Mouse (Mus musculus) forebrain, embryonic 12.5 days (tissue): ENCODE measurements around the gene Ncstn. TPM values are rescaled to one million over a fixed set of nuclear protein-coding genes. Genes with fewer than 3 reads are reported as not detected.

ENCODE experiments used
- ATAC-seq: fragments of 200-750 bp; cut with Nextera tagmentation; 2 replicates; pipeline ENCODE4 v1.8.0; 2017; ENCODE audit warnings: moderate TSS enrichment; ENCODE audit not compliant: low FRiP score
- H3K27ac ChIP-seq: fragments of 300-500 bp; sonication (generic); 2 replicates; pipeline ENCODE4 v1.5.1; 2016; ENCODE audit warnings: mild to moderate bottlenecking
- H3K27me3 ChIP-seq: fragments of 300-500 bp; sonication (generic); 2 replicates; pipeline ENCODE4 v1.6.1; 2016; ENCODE audit warnings: mild to moderate bottlenecking
- H3K36me3 ChIP-seq: fragments of 300-500 bp; sonication (generic); replicated peaks from 2 replicates; pipeline ENCODE4 v1.6.1; 2016; ENCODE audit warnings: mild to moderate bottlenecking
- H3K4me1 ChIP-seq: fragments of 300-500 bp; sonication (generic); 2 replicates; pipeline ENCODE4 v1.6.1; 2016
- H3K4me2 ChIP-seq: fragments of 300-500 bp; sonication (generic); 2 replicates; pipeline ENCODE4 v1.6.1; 2016; ENCODE audit warnings: mild to moderate bottlenecking, moderate library complexity
- H3K4me3 ChIP-seq: fragments of 300-500 bp; sonication (generic); replicated peaks from 2 replicates; pipeline ENCODE4 v1.5.1; 2016; ENCODE audit warnings: mild to moderate bottlenecking
- H3K9ac ChIP-seq: fragments of 300-500 bp; sonication (generic); 2 replicates; pipeline ENCODE4 v1.6.1; 2016; ENCODE audit warnings: mild to moderate bottlenecking
- H3K9me3 ChIP-seq: fragments of 300-500 bp; sonication (generic); 2 replicates; pipeline ENCODE4 v1.6.1; 2016
- WGBS: fragments of 180-500 bp; shearing (Covaris S2); methylation state at CpG from one replicate; pipeline ENCODE4 v1.1.7; 2016; 5-methylcytosine and 5-hydroxymethylcytosine counted together
- polyA plus RNA-seq: library from polyadenylated mRNA; unstranded; fragments of >200 nt; fragmentation: Nextera tagmentation; extraction: Ambion mirVana; gene quantifications from 2 replicates; pipeline ENCODE4 v1.2.1, GENCODE M21; 2016

Ncstn gene
- polyA plus RNA-seq, 1 experiment from 2014 or later: 111 TPM

DNA sequence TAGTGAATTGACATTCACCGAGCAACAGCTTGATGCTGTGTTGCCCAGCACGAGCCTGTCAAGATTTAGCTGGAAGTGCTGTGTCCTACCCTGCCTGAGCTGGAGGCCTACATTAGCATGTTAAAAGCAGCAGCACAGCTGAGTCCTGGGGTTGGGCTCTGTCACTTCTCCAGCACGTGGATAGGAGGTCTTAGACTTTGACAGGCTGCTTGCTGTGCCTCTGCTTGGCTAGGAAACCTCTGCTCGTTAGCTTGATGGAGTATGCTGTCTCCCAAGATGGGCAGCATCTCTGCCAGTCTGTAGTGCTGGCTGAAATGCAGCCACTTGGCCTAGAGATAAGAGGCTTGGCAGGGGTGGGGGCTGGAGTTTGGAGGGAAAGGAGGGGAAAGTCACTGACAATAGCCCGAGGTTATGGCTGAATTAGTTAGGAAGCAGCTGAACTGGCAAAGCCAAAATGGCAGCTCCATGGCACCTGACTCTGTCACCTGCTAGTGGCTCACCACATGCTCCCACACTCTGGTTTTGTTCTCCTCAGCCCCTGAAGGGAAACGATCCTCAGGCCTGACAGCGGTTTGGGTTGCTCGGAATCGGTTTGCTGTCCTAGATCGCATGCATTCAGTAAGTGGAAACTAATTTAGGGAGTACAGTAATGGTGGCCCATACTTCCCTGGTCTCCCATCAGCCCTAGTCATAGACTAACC lies 25.3 kb upstream of the Ncstn start:
- H3K4me2 ChIP-seq: no peak overlapping the region
- H3K9me3 ChIP-seq: no peaks in the 10 kb centered on the region
- no peaks in the 10 kb centered on the region for H3K27me3 ChIP-seq
- no peak overlapping the region for H3K4me3 ChIP-seq
- WGBS: 80% methylated on average over 10 of the region's 10 CpGs
- H3K9ac ChIP-seq: no peak overlapping the region
- no peaks in the 10 kb centered on the region for H3K4me1 ChIP-seq
- ATAC-seq: no peak
- peaks cover 96% of the 10 kb centered on the region for H3K36me3 ChIP-seq
- H3K27ac ChIP-seq: no peak overlapping the region

DNA sequence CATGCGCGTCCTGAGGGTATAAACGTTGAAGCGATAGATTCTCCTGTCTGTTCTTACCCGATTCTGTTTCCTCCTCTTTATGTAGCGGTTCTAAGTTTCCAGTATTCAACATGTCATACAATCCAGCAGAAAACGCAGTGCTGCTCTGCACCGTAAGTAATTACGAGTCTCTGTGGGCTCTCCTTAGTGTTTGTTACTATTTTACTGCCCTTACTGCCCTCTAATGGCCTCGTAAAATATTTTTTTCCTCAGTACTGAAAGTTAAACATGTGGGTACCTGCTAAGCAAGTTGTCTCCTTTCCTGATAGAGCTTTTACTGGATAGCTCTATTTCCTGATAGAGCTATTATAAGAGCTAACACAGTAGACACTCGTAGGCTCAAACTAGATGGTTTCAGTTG lies 22.5 kb upstream of the Ncstn start:
- 88% methylated on average over 11 of the region's 11 CpGs for WGBS
- Histone ChIP-seq H3K27ac (no peak overlapping the region), H3K4me3 (no peak overlapping the region), H3K4me2 (no peak overlapping the region), H3K9ac (no peak overlapping the region), H3K4me1 (no peaks in the 10 kb centered on the region), H3K9me3 (no peaks in the 10 kb centered on the region), H3K27me3 (no peaks in the 10 kb centered on the region), H3K36me3 (peaks cover 92% of the 10 kb centered on the region)
- ATAC-seq: no peak

DNA sequence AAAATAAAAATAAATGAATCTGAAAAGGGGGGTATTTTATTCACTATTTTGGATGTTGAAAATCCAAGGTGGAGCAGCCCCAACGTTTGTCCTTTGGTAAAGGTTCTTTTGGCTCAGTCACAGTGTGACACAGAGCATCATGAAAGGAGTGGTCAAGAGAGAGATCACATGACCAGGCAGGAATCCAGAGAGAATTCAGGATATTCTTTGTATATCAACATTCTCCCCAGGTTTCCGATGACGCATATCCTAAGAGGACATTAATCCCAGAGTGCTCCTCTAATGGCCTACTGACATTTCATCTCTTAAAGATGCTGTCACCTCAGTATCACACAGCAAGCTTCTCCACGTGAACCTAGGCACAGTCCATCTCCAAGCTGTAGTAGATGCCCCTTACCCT lies 21.0 kb upstream of the Ncstn start:
- H3K9ac ChIP-seq: no peak overlapping the region
- H3K27ac ChIP-seq: no peak overlapping the region
- 94% methylated on average over 4 of the region's 4 CpGs for WGBS
- ATAC-seq: no peak
- H3K9me3 ChIP-seq: no peaks in the 10 kb centered on the region
- H3K36me3 ChIP-seq: peaks cover 87% of the 10 kb centered on the region
- no peaks in the 10 kb centered on the region for H3K4me1 ChIP-seq
- H3K4me3 ChIP-seq: no peak overlapping the region
- no peaks in the 10 kb centered on the region for H3K27me3 ChIP-seq
- H3K4me2 ChIP-seq: no peak overlapping the region

- Histone ChIP-seq H3K27me3 (no peaks in the 10 kb centered on the region), H3K27ac (no peak overlapping the region), H3K36me3 (peaks cover 75% of the 10 kb centered on the region), H3K4me1 (no peaks in the 10 kb centered on the region), H3K9ac (no peak overlapping the region), H3K4me3 (no peak overlapping the region), H3K4me2 (no peak overlapping the region), H3K9me3 (no peaks in the 10 kb centered on the region)
- ATAC-seq: no peak
- WGBS: 92% methylated on average over 6 of the region's 6 CpGs
Observed at GRCm38 (mm10) chr1:172099325-172100033, 16.9 kb upstream of the Ncstn start.

DNA sequence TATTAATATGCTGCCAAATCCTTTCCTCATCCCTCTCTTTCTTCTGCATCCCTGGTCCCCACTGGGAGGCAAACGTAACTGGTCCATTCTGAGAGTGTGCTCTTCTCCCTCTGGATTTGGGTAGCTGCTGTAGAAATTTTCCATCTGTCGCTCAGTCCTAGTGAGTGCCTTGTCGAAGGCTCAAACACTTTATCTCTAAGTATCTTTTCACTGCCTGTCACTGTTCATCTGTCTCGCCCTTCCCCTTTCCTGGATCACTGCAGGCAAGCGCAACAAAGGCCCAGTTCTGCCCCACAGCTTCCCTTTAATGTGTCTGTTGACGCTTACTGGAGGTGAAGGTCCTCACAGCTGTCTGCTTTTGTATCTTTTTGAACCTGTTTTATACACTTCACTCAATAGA lies 12.6 kb upstream of the Ncstn start:
- 73% methylated on average over 6 of the region's 6 CpGs for WGBS
- H3K36me3 ChIP-seq: peaks cover 74% of the 10 kb centered on the region
- no peaks in the 10 kb centered on the region for H3K4me1 ChIP-seq
- no peak overlapping the region for H3K4me2 ChIP-seq
- H3K27ac ChIP-seq: no peak overlapping the region
- no peaks in the 10 kb centered on the region for H3K9me3 ChIP-seq
- H3K4me3 ChIP-seq: no peak overlapping the region
- no peak overlapping the region for H3K9ac ChIP-seq
- H3K27me3 ChIP-seq: no peaks in the 10 kb centered on the region
- 0 out of 2 replicates have a peak, but pooled peaks have one; percentile 30 for ATAC-seq

- Histone ChIP-seq H3K4me3 (no peak overlapping the region), H3K27me3 (no peaks in the 10 kb centered on the region), H3K4me2 (no peak overlapping the region), H3K4me1 (no peaks in the 10 kb centered on the region), H3K9me3 (no peaks in the 10 kb centered on the region), H3K27ac (no peak overlapping the region), H3K36me3 (peaks cover 78% of the 10 kb centered on the region), H3K9ac (no peak overlapping the region)
- ATAC-seq: no peak
Observed at GRCm38 (mm10) chr1:172094295-172094694, 11.7 kb upstream of the Ncstn start.

GRCm38 (mm10) chr1:172093522-172093921 lies 10.9 kb upstream of the Ncstn start:
- H3K4me1 ChIP-seq: no peaks in the 10 kb centered on the region
- ATAC-seq: no peak
- H3K36me3 ChIP-seq: peaks cover 81% of the 10 kb centered on the region
- 82% methylated on average over 3 of the region's 3 CpGs for WGBS
- no peak overlapping the region for H3K27ac ChIP-seq
- no peak overlapping the region for H3K4me2 ChIP-seq
- no peaks in the 10 kb centered on the region for H3K27me3 ChIP-seq
- H3K9me3 ChIP-seq: no peaks in the 10 kb centered on the region
- no peak overlapping the region for H3K9ac ChIP-seq
- H3K4me3 ChIP-seq: no peak overlapping the region

DNA sequence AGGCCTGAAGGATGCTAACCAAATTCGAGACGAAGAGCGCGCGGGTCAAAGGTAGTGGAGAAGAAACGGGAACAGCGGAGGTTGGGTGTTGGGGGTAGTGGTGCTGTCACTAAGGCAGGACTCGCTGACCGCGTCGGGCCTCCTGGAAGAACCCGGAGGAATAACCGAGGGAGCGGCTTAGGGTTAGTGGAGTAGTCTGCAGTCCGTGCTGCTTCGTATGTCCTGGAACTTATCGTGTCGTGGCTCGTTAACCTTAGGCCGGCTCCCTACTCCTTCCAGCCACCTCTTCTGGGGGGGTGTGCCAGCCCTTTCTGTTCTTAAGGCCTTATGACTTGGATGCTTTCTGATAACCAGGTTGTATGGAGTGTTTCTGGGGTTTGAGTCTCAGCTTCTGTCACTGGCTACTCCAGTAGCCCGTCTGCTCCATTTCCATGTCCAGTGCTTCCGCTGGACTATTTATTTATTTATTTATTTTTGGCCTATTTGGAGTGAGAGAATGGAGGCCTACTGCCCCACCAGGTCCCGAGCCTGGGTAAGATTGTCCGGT lies 377 bp upstream of the Ncstn start:
- H3K4me2 ChIP-seq: peak overlapping the region; percentile 86
- peaks cover 20% of the 10 kb centered on the region for H3K4me1 ChIP-seq
- 2% methylated on average over 24 of the region's 24 CpGs for WGBS
- peaks cover 20% of the 10 kb centered on the region for H3K36me3 ChIP-seq
- H3K27ac ChIP-seq: peak overlapping the region; percentile 80; the same call in 1 of the 2 replicates
- H3K4me3 ChIP-seq: peak overlapping the region; percentile 83
- no peaks in the 10 kb centered on the region for H3K27me3 ChIP-seq
- ATAC-seq: peak; percentile 72
- H3K9ac ChIP-seq: peak overlapping the region; percentile 88
- no peaks in the 10 kb centered on the region for H3K9me3 ChIP-seq

- no peak overlapping the region for H3K9ac ChIP-seq
- ATAC-seq: no peak
- H3K27ac ChIP-seq: no peak overlapping the region
- no peak overlapping the region for H3K4me2 ChIP-seq
- H3K9me3 ChIP-seq: no peaks in the 10 kb centered on the region
- no peaks in the 10 kb centered on the region for H3K27me3 ChIP-seq
- peaks cover 67% of the 10 kb centered on the region for H3K36me3 ChIP-seq
- 81% methylated on average over 5 of the region's 5 CpGs for WGBS
- H3K4me3 ChIP-seq: no peak overlapping the region
- H3K4me1 ChIP-seq: peaks cover 4% of the 10 kb centered on the region
Observed at GRCm38 (mm10) chr1:172077981-172078380, 4.6 kb downstream of the Ncstn start.

GRCm38 (mm10) chr1:172072604-172073003 lies 10.0 kb downstream of the Ncstn start:
- Histone ChIP-seq H3K4me1 (no peaks in the 10 kb centered on the region), H3K9me3 (no peaks in the 10 kb centered on the region), H3K27me3 (no peaks in the 10 kb centered on the region), H3K27ac (no peak overlapping the region), H3K9ac (no peak overlapping the region), H3K4me3 (no peak overlapping the region), H3K36me3 (peaks cover 97% of the 10 kb centered on the region), H3K4me2 (no peak overlapping the region)
- 97% methylated on average over 7 of the region's 7 CpGs for WGBS
- ATAC-seq: no peak

GRCm38 (mm10) chr1:172071556-172071955 lies 11.0 kb downstream of the Ncstn start:
- no peak overlapping the region for H3K4me3 ChIP-seq
- no peaks in the 10 kb centered on the region for H3K27me3 ChIP-seq
- H3K36me3 ChIP-seq: peaks cover 100% of the 10 kb centered on the region
- no peaks in the 10 kb centered on the region for H3K9me3 ChIP-seq
- no peaks in the 10 kb centered on the region for H3K4me1 ChIP-seq
- peak; percentile 55; the same call in 1 of the 2 replicates for ATAC-seq
- H3K9ac ChIP-seq: no peak overlapping the region
- no peak overlapping the region for H3K27ac ChIP-seq
- no peak overlapping the region for H3K4me2 ChIP-seq
- 79% methylated on average over 4 of the region's 4 CpGs for WGBS

- no peak overlapping the region for H3K9ac ChIP-seq
- no peak overlapping the region for H3K4me2 ChIP-seq
- H3K4me1 ChIP-seq: peaks cover under 1% of the 10 kb centered on the region; the same call in 1 of the 2 replicates
- ATAC-seq: no peak
- no peak overlapping the region for H3K4me3 ChIP-seq
- no peaks in the 10 kb centered on the region for H3K27me3 ChIP-seq
- 82% methylated on average over 6 of the region's 6 CpGs for WGBS
- no peaks in the 10 kb centered on the region for H3K9me3 ChIP-seq
- no peak overlapping the region for H3K27ac ChIP-seq
- H3K36me3 ChIP-seq: peaks cover 100% of the 10 kb centered on the region
Observed at GRCm38 (mm10) chr1:172070227-172070626, 12.4 kb downstream of the Ncstn start.
